Mouse (Mus musculus) spleen, adult 2 months (tissue): ENCODE data around the gene Tsen15. TPM values are rescaled to one million over a fixed set of nuclear protein-coding genes. Genes with fewer than 3 reads are reported as not detected.
A peak's percentile ranks its signal among the peaks of the same experiment; 100 is the strongest.
"Not testable (repeated sequence)": the region's sequence is repeated elsewhere in the genome, so short reads cannot be mapped to it uniquely, and the experiment has no call there.

Experiments
- DNase-seq, 2 experiments: peaks; one replicate each; pipeline versions ENCODE4 v3.0.0 to v3.0.0-alpha.2; 2012 to 2021; ENCODE audit warnings: low spot score in 2 of 2, low read depth in 1 of 2
- H3K27ac ChIP-seq: fragments of 200-500 bp; 2 replicates; pipeline ENCODE4 v1.5.1; 2012; ENCODE audit warnings: low read length, inconsistent platforms; ENCODE audit not compliant: insufficient read depth
- H3K27me3 ChIP-seq: fragments of 200-500 bp; 2 replicates; pipeline ENCODE4 v1.6.1; 2012; ENCODE audit warnings: mild to moderate bottlenecking, moderate library complexity, low read length, inconsistent platforms; ENCODE audit not compliant: control insufficient read depth, insufficient read depth
- H3K36me3 ChIP-seq: fragments of 200-500 bp; 2 replicates; pipeline ENCODE4 v1.6.1; 2012; ENCODE audit warnings: mild to moderate bottlenecking, low read length, inconsistent platforms; ENCODE audit not compliant: control insufficient read depth, insufficient read depth
- H3K4me1 ChIP-seq: fragments of 200-500 bp; 2 replicates; pipeline ENCODE4 v1.6.1; 2011; ENCODE audit warnings: inconsistent platforms; ENCODE audit not compliant: control insufficient read depth, insufficient read depth, insufficient read length
- H3K4me3 ChIP-seq: fragments of 200-500 bp; 2 replicates; pipeline ENCODE4 v1.5.1; 2011; ENCODE audit warnings: mild to moderate bottlenecking, inconsistent platforms; ENCODE audit not compliant: insufficient read depth, insufficient read length; ENCODE audit errors: extremely low read depth
- CTCF ChIP-seq: fragments of 200-500 bp; IDR thresholded peaks from 2 replicates; pipeline ENCODE4 v1.5.1; 2011; ENCODE audit warnings: mild to moderate bottlenecking, inconsistent platforms; ENCODE audit not compliant: insufficient read depth, insufficient read length, insufficient replicate concordance; ENCODE audit errors: extremely low read depth
- POLR2A ChIP-seq: fragments of 200-500 bp; IDR thresholded peaks from 2 replicates; pipeline ENCODE4 v1.6.1; 2011; ENCODE audit warnings: low read depth, low read length, inconsistent platforms
- WGBS: fragments of 180-500 bp; shearing (Covaris S2); methylation state at CpG from one replicate; pipeline ENCODE4 v1.1.7; 2018; 5-methylcytosine and 5-hydroxymethylcytosine counted together
- polyA plus RNA-seq: library from polyadenylated mRNA; depleted of rRNA; stranded (reverse); fragments of >200 nt; gene quantifications from 2 replicates; pipeline ENCODE4 v1.2.3, GENCODE M21; 2012

Tsen15 gene
- polyA plus RNA-seq, 1 experiment = 6.6 TPM

GRCm38 (mm10) chr1:152400556-152401540 is 14.4 kb upstream of the Tsen15 start:
- no peaks in the 10 kb centered on the region; the same call in none of the 2 replicates for H3K4me1 ChIP-seq
- 26% methylated on average over 14 of the region's 14 CpGs for WGBS
- H3K27me3 ChIP-seq = peaks cover 6% of the 10 kb centered on the region; the same call in 1 of the 2 replicates
- no peak for DNase-seq
- H3K27ac ChIP-seq = no peak overlapping the region
- no peaks in the 10 kb centered on the region for H3K36me3 ChIP-seq
- no peak overlapping the region for H3K4me3 ChIP-seq
- TF ChIP-seq POLR2A (no peak), CTCF (no peak)

GRCm38 (mm10) chr1:152399790-152400555 is 13.5 kb upstream of the Tsen15 start, which contains the start of gene Colgalt2:
Colgalt2 (plus strand) TSS chr1:152399830.
- peak in 1 of 2 experiments; percentile 4 for DNase-seq
- Histone ChIP-seq H3K4me3 (peak within 1 kb of the TSS; percentile 24; the same call in 1 of the 2 replicates), H3K36me3 (no peaks in the 10 kb centered on the region), H3K4me1 (no peaks in the 10 kb centered on the region; the same call in none of the 2 replicates), H3K27me3 (peaks cover 6% of the 10 kb centered on the region; the same call in 1 of the 2 replicates), H3K27ac (no peak within 1 kb of the TSS)
- 2% methylated on average over 66 of the region's 70 CpGs for WGBS
- TF ChIP-seq CTCF = no peak
- no peak for TF ChIP-seq POLR2A

- H3K27me3 ChIP-seq = peaks cover 6% of the 10 kb centered on the region; the same call in 1 of the 2 replicates
- H3K36me3 ChIP-seq = no peaks in the 10 kb centered on the region
- no peak overlapping the region for H3K27ac ChIP-seq
- no peak for DNase-seq
- TF ChIP-seq POLR2A (no peak), CTCF (no peak)
- no peaks in the 10 kb centered on the region; the same call in none of the 2 replicates for H3K4me1 ChIP-seq
- WGBS = 72% methylated on average over 1 of the region's 1 CpGs
- no peak overlapping the region for H3K4me3 ChIP-seq
Observed at GRCm38 (mm10) chr1:152398708-152399107, 12.2 kb upstream of the Tsen15 start.

- no peaks in the 10 kb centered on the region; the same call in 1 of the 2 replicates for H3K4me1 ChIP-seq
- WGBS = 84% methylated on average over 4 of the region's 4 CpGs
- no peak overlapping the region for H3K27ac ChIP-seq
- no peak overlapping the region for H3K4me3 ChIP-seq
- H3K27me3 ChIP-seq = peaks cover 3% of the 10 kb centered on the region; the same call in 1 of the 2 replicates
- TF ChIP-seq POLR2A (no peak), CTCF (no peak)
- no peaks in the 10 kb centered on the region for H3K36me3 ChIP-seq
- DNase-seq = no peak
Observed at GRCm38 (mm10) chr1:152394956-152395515, 8.5 kb upstream of the Tsen15 start.

- Histone ChIP-seq H3K36me3 (no peaks in the 10 kb centered on the region), H3K4me3 (no peak overlapping the region), H3K27ac (no peak overlapping the region), H3K27me3 (peaks cover 3% of the 10 kb centered on the region; the same call in 1 of the 2 replicates), H3K4me1 (no peaks in the 10 kb centered on the region)
- no peak for DNase-seq
- 94% methylated on average over 3 of the region's 3 CpGs for WGBS
- TF ChIP-seq POLR2A (no peak), CTCF (no peak)
Observed at GRCm38 (mm10) chr1:152394137-152394536, 7.6 kb upstream of the Tsen15 start.

- no peak for DNase-seq
Observed at GRCm38 (mm10) chr1:152389271-152389670, 2.8 kb upstream of the Tsen15 start.

GRCm38 (mm10) chr1:152385693-152386092 is 795 bp downstream of the Tsen15 start:
- 27% methylated on average over 2 of the region's 4 CpGs for WGBS
- peak overlapping the region; percentile 80 for H3K4me3 ChIP-seq
- H3K27ac ChIP-seq = not testable (repeated sequence)

More at GRCm38 (mm10) chr1:152389271-152389670, 2.8 kb upstream of the Tsen15 start:
- TF ChIP-seq CTCF (no peak), POLR2A (no peak)
- Histone ChIP-seq H3K4me3 (no peak overlapping the region), H3K27ac (no peak overlapping the region), H3K4me1 (no peaks in the 10 kb centered on the region), H3K36me3 (no peaks in the 10 kb centered on the region), H3K27me3 (no peaks in the 10 kb centered on the region)

More at GRCm38 (mm10) chr1:152385693-152386092, 795 bp downstream of the Tsen15 start:
- DNase-seq, H3K27me3 ChIP-seq, H3K36me3 ChIP-seq, H3K4me1 ChIP-seq: not testable (repeated sequence)
